ENCODE assay signal across 9 mouse cellular contexts in the genomic region with DNA sequence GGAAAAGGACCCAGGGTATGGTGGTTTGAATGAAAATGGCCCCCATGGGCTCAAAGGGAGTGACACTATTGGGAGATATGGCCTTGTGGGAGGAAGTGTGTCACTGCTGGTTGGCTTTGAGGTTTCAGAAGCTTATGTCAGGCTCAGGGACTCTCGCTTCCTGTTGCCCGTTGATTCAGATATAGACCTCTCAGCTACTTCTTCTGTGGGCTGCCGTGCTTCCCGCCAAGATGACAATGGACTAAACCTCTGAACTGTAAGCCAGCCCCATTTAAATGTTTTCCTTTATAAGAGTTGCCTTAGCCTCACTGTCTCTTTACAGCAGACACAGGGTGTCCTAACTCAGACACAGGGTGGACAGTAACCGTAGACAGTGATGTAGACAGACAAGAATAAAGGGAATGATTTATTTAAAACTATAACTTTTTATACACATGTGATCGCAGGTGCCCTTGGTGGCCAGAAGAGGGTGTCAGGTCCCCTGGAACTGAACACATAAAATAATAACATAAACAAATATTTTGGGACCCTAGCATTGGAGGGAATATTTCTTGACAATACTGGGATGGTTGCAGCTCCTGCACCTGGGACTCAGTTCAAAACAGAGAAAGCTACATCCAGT. TPM values are rescaled to one million over a fixed set of nuclear protein-coding genes. Genes with fewer than 3 reads are reported as not detected.
DNase-seq lines count a peak whose midpoint lies in the region; ATAC-seq and TF ChIP-seq lines count a peak whose summit lies in the region.
"Had no signal": no experiment of that assay in that cellular context is flagged by ENCODE, and none has a peak within 500 bp of the region (broad histone marks: within the 10 kb centered on the region; RNA-seq: fewer than 3 reads in every experiment).

A gene (plus strand): TSS at position 178 of the 622 bp plus-strand sequence.

- no peak for TF ChIP-seq EP300 in heart, postnatal 0 days (IDR thresholded peaks at IDR 0.05; ENCODE audit: low read depth)

- peaks cover 12% of the 10 kb centered on the region for H3K4me1 ChIP-seq in heart, postnatal 0 days (ENCODE audit: control insufficient read depth, insufficient read depth)
- peaks cover 27% of the 10 kb centered on the region for H3K4me1 ChIP-seq in bone marrow macrophage, adult 2 months (ENCODE audit: control insufficient read depth, insufficient read depth, low read length)
- H3K4me1 ChIP-seq in intestine, embryonic 16.5 days (ENCODE audit: control insufficient read depth, insufficient read depth, low read length), result peaks cover 8% of the 10 kb centered on the region; the same call in 1 of the 2 replicates

- no peak within 1 kb of the TSS for H3K4me2 ChIP-seq in heart, postnatal 0 days (ENCODE audit: low read depth, low read length)
- no peak within 1 kb of the TSS for H3K4me2 ChIP-seq in intestine, embryonic 16.5 days (ENCODE audit: low read depth, low read length)
- H3K4me2 ChIP-seq: limb, embryonic 13.5 days had no signal

- TF ChIP-seq CTCF in heart, postnatal 0 days (IDR thresholded peaks at IDR 0.05; ENCODE audit: low read depth), result 0 out of 2 replicates have a peak, but pooled peaks have one; percentile 11
- TF ChIP-seq CTCF in bone marrow macrophage, adult 2 months (IDR thresholded peaks at IDR 0.05; ENCODE audit: low read depth, low read length), result no peak
- TF ChIP-seq CTCF in left cerebral cortex, adult 2 months (IDR thresholded peaks at IDR 0.05), result no peak; the same call in 1 of the 2 replicates

- WGBS in heart, postnatal 0 days, result 77% methylated on average over 6 of the region's 6 CpGs
- 74% methylated on average over 6 of the region's 6 CpGs for WGBS in intestine, embryonic 16.5 days

- no peaks in the 10 kb centered on the region for H3K9me3 ChIP-seq in heart, postnatal 0 days (replicated peaks; ENCODE audit: control insufficient read depth, low read length)
- H3K9me3 ChIP-seq in intestine, embryonic 16.5 days (ENCODE audit: control insufficient read depth, low read length), result no peaks in the 10 kb centered on the region
- H3K9me3 ChIP-seq: limb, embryonic 13.5 days had no signal

- H3K36me3 ChIP-seq in heart, postnatal 0 days (replicated peaks; ENCODE audit: control insufficient read depth, insufficient read depth, low read length), result no peaks in the 10 kb centered on the region
- H3K36me3 ChIP-seq in intestine, embryonic 16.5 days (ENCODE audit: control insufficient read depth, insufficient read depth, low read length), result no peaks in the 10 kb centered on the region
- H3K36me3 ChIP-seq: limb, embryonic 13.5 days had no signal

- peak within 1 kb of the TSS; percentile 25; the same call in 1 of the 2 replicates for H3K27ac ChIP-seq in heart, postnatal 0 days (ENCODE audit: low read depth)
- peak within 1 kb of the TSS; percentile 66 for H3K27ac ChIP-seq in bone marrow macrophage, adult 2 months (ENCODE audit: insufficient read depth, low read depth, low read length)
- no peak within 1 kb of the TSS for H3K27ac ChIP-seq in intestine, embryonic 16.5 days (ENCODE audit: low read length)
- no peak within 1 kb of the TSS for H3K27ac ChIP-seq in left cerebral cortex, adult 2 months
- H3K27ac ChIP-seq: limb, embryonic 13.5 days had no signal

- ATAC-seq in heart, postnatal 0 days (ENCODE audit: insufficient read depth, low read depth), result no peak
- 0 out of 2 replicates have a peak, but pooled peaks have one; percentile 13 for ATAC-seq in intestine, embryonic 16.5 days

- H3K9ac ChIP-seq in heart, postnatal 0 days (replicated peaks; ENCODE audit: low read depth, low read length), result no peak within 1 kb of the TSS
- peak within 1 kb of the TSS; percentile 1; the same call in 1 of the 2 replicates for H3K9ac ChIP-seq in intestine, embryonic 16.5 days (ENCODE audit: low read depth, low read length)
- H3K9ac ChIP-seq: limb, embryonic 13.5 days had no signal

- H3K27me3 ChIP-seq in heart, postnatal 0 days (ENCODE audit: control insufficient read depth, insufficient read depth, low read length), result no peaks in the 10 kb centered on the region
- H3K27me3 ChIP-seq in intestine, embryonic 16.5 days (replicated peaks; ENCODE audit: control insufficient read depth, insufficient read depth, low read length), result no peaks in the 10 kb centered on the region
- H3K27me3 ChIP-seq: limb, embryonic 13.5 days had no signal

- no peak within 1 kb of the TSS for H3K4me3 ChIP-seq in heart, postnatal 0 days (ENCODE audit: low read depth, low read length)
- peak within 1 kb of the TSS; percentile 23 for H3K4me3 ChIP-seq in bone marrow macrophage, adult 2 months (ENCODE audit: insufficient read depth, low read length)
- no peak within 1 kb of the TSS for H3K4me3 ChIP-seq in intestine, embryonic 16.5 days (ENCODE audit: low read length)
- H3K4me3 ChIP-seq in left cerebral cortex, adult 2 months, result no peak within 1 kb of the TSS
- H3K4me3 ChIP-seq: limb, embryonic 13.5 days had no signal

- no peak for DNase-seq in heart, postnatal 0 days (ENCODE audit: low spot score)
- no peak for DNase-seq in heart, postnatal 36 days
- peak; percentile 72 for DNase-seq in naive thymus-derived CD4-positive, alpha-beta T cell, adult 2 months (ENCODE audit: low read depth)
- no peak for DNase-seq in left cerebral cortex, adult 2 months (ENCODE audit: extremely low spot score in 1 of 2, low spot score in 2 of 2)
- no peak for DNase-seq in cerebellum, adult 11-12 months
- DNase-seq in right cerebral cortex, adult 18-20 months, result no peak

- intact Hi-C loops in heart, postnatal 36 days (cut with DNase I), result no loop called here
- intact Hi-C loops in left cerebral cortex, adult 2 months (cut with DNase I), result no loop called here

- no peak for TF ChIP-seq POLR2A in bone marrow macrophage, adult 2 months (IDR thresholded peaks at IDR 0.05; ENCODE audit: borderline replicate concordance, low read depth, low read length)

RNA-seq across cellular contexts. Expression of the gene that starts here (rescaled TPM):
- 4.2 and 5.7 TPM in 2 replicates for total RNA-seq in heart, postnatal 0 days (2014; rRNA removed; ENCODE audit: low replicate concordance)
- 0.98 and 1.2 TPM in 2 replicates for polyA plus RNA-seq in heart, postnatal 0 days (2015; fragmentation: Nextera tagmentation; extraction: Ambion mirVana)
- 1 to 10 TPM; 1.5 to 1.7 TPM for total RNA-seq in heart, postnatal 36 days (2021)
- 124 and 140 TPM in 2 replicates for polyA plus RNA-seq in bone marrow macrophage, adult 2 months (2012; ENCODE audit: insufficient read depth, insufficient read length, missing spikeins)
- polyA plus RNA-seq in intestine, embryonic 16.5 days (2015; fragmentation: Nextera tagmentation; extraction: Ambion mirVana), result 4.3 and 4.9 TPM in 2 replicates
- 1 to 10 TPM; 2.4 to 2.5 TPM for total RNA-seq in left cerebral cortex, adult 2 months (2021)

Comparison
In these comparisons a context has a peak if more than half of its experiments do, and no peak if none do; other contexts are left out.
1. RNA of the gene that starts here (polyA plus RNA-seq): 124 to 140 TPM in bone marrow macrophage, adult 2 months; 4.3 to 4.9 TPM in intestine, embryonic 16.5 days and 0.98 to 1.2 TPM in heart, postnatal 0 days; every median in the first group is over 10 times any median in the second.
2. H3K27ac ChIP-seq: peak in heart, postnatal 0 days (single experiment) and bone marrow macrophage, adult 2 months (single experiment); none in intestine, embryonic 16.5 days (single experiment) and left cerebral cortex, adult 2 months (single experiment).